Mouse (Mus musculus) embryonic fibroblast, embryonic 13.5 days (primary cell): ENCODE measurements at regions not wholly inside any gene's neighbourhood (a gene's known extent, or its start where the extent isn't known, plus 50 kb on each side); places are given as distances from the start of the nearest gene placed in this dataset.

Experiments
- CTCF ChIP-seq: IDR thresholded peaks from 2 replicates; pipeline ENCODE4 v1.5.1; 2011; ENCODE audit warnings: mild to moderate bottlenecking, control low read depth, low read length, moderate library complexity, borderline replicate concordance; ENCODE audit not compliant: insufficient read depth
- POLR2A ChIP-seq: IDR thresholded peaks from 2 replicates; pipeline ENCODE4 v1.6.1; 2011; ENCODE audit warnings: low read depth, mild to moderate bottlenecking, control low read depth, low read length, moderate library complexity

DNA sequence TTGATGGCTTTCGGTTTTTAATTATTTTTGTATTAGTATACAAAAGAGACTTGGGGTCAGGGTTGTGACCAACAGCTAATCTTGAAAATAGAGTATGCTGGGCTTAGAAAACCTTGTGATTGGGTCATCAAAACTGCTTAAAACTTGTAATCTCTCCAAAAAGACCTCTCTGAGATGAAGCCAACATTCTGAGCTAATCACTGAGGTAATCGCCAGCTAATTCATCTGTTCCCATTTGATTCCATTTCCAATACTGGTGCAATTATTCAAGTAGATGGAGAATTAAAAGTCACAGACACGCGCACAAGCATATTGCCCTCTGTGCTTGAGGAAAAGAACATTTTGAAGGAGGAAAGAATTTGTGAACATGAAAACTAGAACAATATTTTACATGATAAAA is 459.9 kb downstream of the Nuf2 start:
- TF ChIP-seq POLR2A (no peak), CTCF (no peak)
